Mouse (Mus musculus) liver, embryonic 14.5 days (tissue): ENCODE results near the gene Cacna1c.

Source experiments
- CTCF ChIP-seq: IDR thresholded peaks from 2 replicates; pipeline ENCODE4 v1.5.1; 2016; ENCODE audit warnings: antibody characterized with exemption, low read depth, control low read depth
- EP300 ChIP-seq: IDR thresholded peaks from 2 replicates; pipeline ENCODE4 v1.6.1; 2016; ENCODE audit warnings: antibody characterized with exemption, low read depth

DNA sequence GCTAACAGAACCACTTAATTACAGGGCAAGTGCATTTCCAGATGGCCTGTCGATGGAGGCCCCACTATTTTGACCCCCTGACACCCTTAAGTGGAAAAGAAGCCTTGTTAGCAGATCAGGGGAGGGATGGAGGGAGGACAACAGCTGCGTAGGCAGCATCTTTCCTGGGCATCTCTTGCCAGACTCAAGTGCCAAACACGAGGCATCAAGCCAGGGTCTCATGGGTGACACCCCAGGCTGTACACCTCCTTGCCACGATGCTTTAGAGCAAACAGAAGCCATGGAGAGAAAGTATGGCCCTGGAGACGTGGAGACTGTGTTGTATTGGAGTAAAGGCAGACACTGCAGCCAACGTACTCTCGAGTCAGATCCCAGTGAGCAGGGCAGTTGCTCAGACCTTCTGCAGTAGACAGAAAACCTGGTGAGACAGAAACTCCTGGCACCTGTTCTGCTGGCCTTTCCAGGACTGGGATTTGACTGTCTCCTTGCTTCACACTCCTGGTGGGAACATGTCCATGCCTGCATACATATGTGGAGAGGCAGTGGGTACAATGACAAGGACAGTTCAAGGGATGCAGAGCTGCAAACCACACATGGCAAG is 325.9 kb downstream of the Cacna1c start:
- TF ChIP-seq CTCF (no peak), EP300 (no peak)
